Mouse (Mus musculus) NIH3T3 (cell line): Measurements from ENCODE around the gene Snn.
A peak's percentile ranks its signal among the peaks of the same experiment; 100 is the strongest.

Experiments used
- DNase-seq: peaks from one replicate; pipeline ENCODE4 v3.0.0-alpha.2; 2012; ENCODE audit warnings: low read depth

Snn gene

GRCm38 (mm10) chr16:11086299-11086698 lies 25.6 kb downstream of the Snn start:
- no peak for DNase-seq

DNA sequence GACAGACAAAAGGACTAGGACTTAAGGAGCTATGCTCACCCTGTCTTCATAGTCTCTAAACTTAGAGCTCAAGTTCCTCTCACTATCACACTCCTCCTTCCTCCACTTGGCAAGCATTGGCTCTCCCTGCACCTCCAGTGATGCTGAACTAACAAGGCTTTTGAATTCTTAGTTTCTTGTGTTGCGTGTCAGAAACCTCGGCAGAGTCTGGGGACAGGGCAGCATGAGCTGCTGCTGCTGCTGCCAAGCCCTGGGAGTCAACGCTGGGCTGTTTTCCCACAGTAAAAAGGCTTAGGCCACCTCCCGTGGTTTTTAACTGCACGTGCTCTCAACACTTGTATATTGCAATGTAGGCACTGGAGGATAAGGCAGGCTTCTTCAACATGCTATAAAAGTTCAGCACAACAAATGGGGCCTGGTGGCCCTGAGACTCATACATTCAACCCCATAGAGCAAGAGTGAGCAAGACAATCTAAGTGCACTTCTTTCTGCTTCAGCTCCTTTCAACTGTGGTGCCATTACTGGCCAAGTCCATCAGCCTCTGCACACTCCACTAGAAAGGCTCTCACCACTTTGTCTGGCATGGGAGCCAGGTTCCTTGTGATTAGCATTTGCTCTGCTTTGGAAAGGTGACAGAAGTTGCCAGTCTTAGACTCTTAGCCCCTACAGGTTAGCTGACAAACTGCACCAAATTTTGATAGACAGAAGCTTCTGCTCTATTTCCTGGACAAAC lies 26.3 kb downstream of the Snn start:
- peak; percentile 35 for DNase-seq

- no peak for DNase-seq
These were observed 30.3 kb downstream of the Snn start for GRCm38 (mm10) chr16:11090836-11091570.

GRCm38 (mm10) chr16:11092061-11092460 lies 31.3 kb downstream of the Snn start:
- no peak for DNase-seq

GRCm38 (mm10) chr16:11092523-11092922 lies 31.8 kb downstream of the Snn start:
- DNase-seq = no peak

- DNase-seq = no peak
These were observed 33.1 kb downstream of the Snn start for GRCm38 (mm10) chr16:11093717-11094386.

- DNase-seq = no peak
These were observed 36.6 kb downstream of the Snn start for GRCm38 (mm10) chr16:11097301-11097700.

DNA sequence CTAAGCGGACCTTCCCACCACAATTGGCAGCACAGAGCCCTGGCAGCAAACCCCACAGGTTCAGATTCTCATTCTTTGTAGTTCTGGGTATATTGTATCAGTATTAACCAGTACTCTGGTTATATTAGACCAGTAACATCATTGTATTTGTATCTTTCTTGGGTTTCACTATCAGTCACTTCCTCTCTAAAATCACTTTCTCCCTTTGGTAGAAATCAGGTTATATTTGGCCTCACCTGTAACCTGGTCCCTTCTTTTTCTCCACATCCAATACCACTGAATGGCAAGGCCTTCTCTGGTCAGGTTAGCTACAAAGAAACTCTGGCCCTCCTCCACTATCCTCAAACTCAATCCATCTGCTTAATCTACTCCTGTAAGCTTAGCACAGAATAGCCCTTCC lies 44.2 kb downstream of the Snn start:
- DNase-seq = no peak

- peak; percentile 57 for DNase-seq
These were observed 48.5 kb downstream of the Snn start for GRCm38 (mm10) chr16:11109198-11109740.

DNA sequence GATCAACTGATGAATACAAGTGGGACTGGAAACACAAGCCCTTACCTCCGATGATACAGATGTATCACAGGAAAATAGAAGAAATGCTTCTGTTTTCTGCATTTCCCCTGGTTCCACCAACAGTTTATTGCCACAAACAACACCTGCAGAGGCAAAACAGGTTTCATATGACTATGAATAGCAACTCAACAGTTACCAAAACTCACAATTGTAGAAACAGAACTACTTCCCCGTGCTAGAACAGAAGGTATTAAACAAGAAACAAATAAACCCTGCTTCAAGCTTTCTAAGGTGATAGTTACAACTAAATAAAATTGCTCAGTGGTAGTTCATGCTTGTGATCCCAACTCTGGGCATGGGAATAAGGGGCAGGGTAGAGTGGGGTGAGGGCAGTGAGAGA lies 61.9 kb downstream of the Snn start:
- DNase-seq = no peak

DNA sequence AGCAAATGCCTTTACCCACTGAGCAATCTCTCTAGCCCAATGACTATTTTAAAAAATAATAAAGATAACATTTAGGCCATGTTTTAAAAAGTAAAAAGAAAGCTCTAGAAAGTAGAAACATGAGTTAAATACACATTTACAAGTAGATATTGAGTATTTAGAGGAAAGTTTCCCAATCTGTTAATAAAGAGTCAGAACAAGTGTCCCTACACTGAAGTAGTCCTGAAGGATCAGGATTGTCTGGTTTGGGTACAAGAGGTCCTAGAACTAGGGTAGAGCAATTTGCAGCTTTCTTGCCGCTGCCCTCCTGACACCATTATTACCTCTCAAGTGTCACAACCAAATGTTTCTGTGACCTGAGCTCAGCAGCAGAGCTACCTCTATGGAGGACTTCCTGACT lies 63.4 kb downstream of the Snn start:
- no peak for DNase-seq
